ENCODE assay signal across 20 mouse cellular contexts in genomic region chr3:84293666-84294595, GRCm38 (mm10). TPM values are rescaled to one million over a fixed set of nuclear protein-coding genes. Genes with fewer than 3 reads are reported as not detected.
DNase-seq lines count a peak whose midpoint lies in the region; ATAC-seq and TF ChIP-seq lines count a peak whose summit lies in the region.
"Had no signal": no experiment of that assay in that cellular context is flagged by ENCODE, and none has a peak within 500 bp of the region (broad histone marks: within the 10 kb centered on the region; RNA-seq: fewer than 3 reads in every experiment).

No protein-coding gene starts in this region.

- no peak overlapping the region for H3K4me3 ChIP-seq in forebrain, embryonic 15.5 days
- H3K4me3 ChIP-seq in forebrain, embryonic 11.5 days (ENCODE audit: low read depth, low read length): no peak overlapping the region
- H3K4me3 ChIP-seq in midbrain, embryonic 10.5 days: no peak overlapping the region
- H3K4me3 ChIP-seq in midbrain, postnatal 0 days (ENCODE audit: low read depth, low read length): no peak overlapping the region
- H3K4me3 ChIP-seq: embryonic facial prominence, embryonic 15.5 days; heart, embryonic 15.5 days; hindbrain, embryonic 15.5 days; limb, embryonic 15.5 days; neural tube, embryonic 15.5 days had no signal

- no peak for DNase-seq in forebrain, embryonic 11.5 days (ENCODE audit: low spot score)
- no peak for DNase-seq in midbrain, embryonic 10.5 days (ENCODE audit: low spot score)
- DNase-seq in midbrain, postnatal 0 days (ENCODE audit: low spot score): no peak
- DNase-seq in kidney, adult 18-20 months: peak; percentile 47
- DNase-seq in kidney, postnatal 36 days: peak; percentile 52 to 78
- DNase-seq in heart, adult 9 months (ENCODE audit: low spot score in 2 of 2): no peak
- no peak for DNase-seq in adrenal gland, adult 2 months
- DNase-seq: B cell, adult 2 months; lung, postnatal 14 days; retina, postnatal 1 day; spleen, adult 18-20 months; thymus, postnatal 4 days had no signal

- peaks cover 55% of the 10 kb centered on the region for H3K4me1 ChIP-seq in forebrain, embryonic 15.5 days
- H3K4me1 ChIP-seq in forebrain, embryonic 11.5 days (replicated peaks; ENCODE audit: control insufficient read depth, insufficient read depth, low read length): 0 out of 2 replicates have a peak, but pooled peaks cover 2% of the 10 kb centered on the region
- peaks cover 27% of the 10 kb centered on the region for H3K4me1 ChIP-seq in midbrain, embryonic 10.5 days
- H3K4me1 ChIP-seq in midbrain, postnatal 0 days (ENCODE audit: insufficient read depth, low read length): no peaks in the 10 kb centered on the region
- H3K4me1 ChIP-seq: embryonic facial prominence, embryonic 15.5 days; heart, embryonic 15.5 days; hindbrain, embryonic 15.5 days; limb, embryonic 15.5 days had no signal

- 0 out of 2 replicates have a peak overlapping the region, but pooled peaks have one; percentile 15 for H3K27ac ChIP-seq in forebrain, embryonic 15.5 days (replicated peaks)
- no peak overlapping the region for H3K27ac ChIP-seq in forebrain, embryonic 11.5 days (ENCODE audit: low read depth, low read length)
- H3K27ac ChIP-seq in midbrain, embryonic 10.5 days (replicated peaks): peak overlapping the region; percentile 52
- H3K27ac ChIP-seq in midbrain, postnatal 0 days (ENCODE audit: low read depth, low read length): no peak overlapping the region
- H3K27ac ChIP-seq: embryonic facial prominence, embryonic 15.5 days; heart, embryonic 15.5 days; hindbrain, embryonic 15.5 days; limb, embryonic 15.5 days; neural tube, embryonic 15.5 days had no signal

- H3K9me3 ChIP-seq in forebrain, embryonic 15.5 days: no peaks in the 10 kb centered on the region
- H3K9me3 ChIP-seq in forebrain, embryonic 11.5 days (ENCODE audit: control insufficient read depth, low read length): no peaks in the 10 kb centered on the region
- no peaks in the 10 kb centered on the region for H3K9me3 ChIP-seq in midbrain, embryonic 10.5 days (replicated peaks)
- no peaks in the 10 kb centered on the region for H3K9me3 ChIP-seq in midbrain, postnatal 0 days (ENCODE audit: low read length)
- H3K9me3 ChIP-seq: embryonic facial prominence, embryonic 15.5 days; heart, embryonic 15.5 days; hindbrain, embryonic 15.5 days; limb, embryonic 15.5 days; neural tube, embryonic 15.5 days had no signal

- peak overlapping the region; percentile 10; the same call in 1 of the 2 replicates for H3K9ac ChIP-seq in forebrain, embryonic 15.5 days (replicated peaks)
- no peak overlapping the region for H3K9ac ChIP-seq in forebrain, embryonic 11.5 days (ENCODE audit: low read length)
- no peak overlapping the region for H3K9ac ChIP-seq in midbrain, postnatal 0 days (replicated peaks; ENCODE audit: low read length, poor library complexity, severe bottlenecking)
- H3K9ac ChIP-seq: embryonic facial prominence, embryonic 15.5 days; heart, embryonic 15.5 days; hindbrain, embryonic 15.5 days; limb, embryonic 15.5 days; neural tube, embryonic 15.5 days had no signal

- no peaks in the 10 kb centered on the region for H3K27me3 ChIP-seq in forebrain, embryonic 15.5 days
- H3K27me3 ChIP-seq in forebrain, embryonic 11.5 days (ENCODE audit: control insufficient read depth, insufficient read depth, low read length): no peaks in the 10 kb centered on the region
- no peaks in the 10 kb centered on the region for H3K27me3 ChIP-seq in midbrain, embryonic 10.5 days (ENCODE audit: low read depth, poor library complexity, severe bottlenecking)
- no peaks in the 10 kb centered on the region for H3K27me3 ChIP-seq in midbrain, postnatal 0 days (ENCODE audit: insufficient read depth, low read length)
- H3K27me3 ChIP-seq: embryonic facial prominence, embryonic 15.5 days; heart, embryonic 15.5 days; hindbrain, embryonic 15.5 days; limb, embryonic 15.5 days; neural tube, embryonic 15.5 days had no signal

- no peak for ATAC-seq in forebrain, embryonic 15.5 days (replicated peaks)
- ATAC-seq in forebrain, embryonic 11.5 days (replicated peaks; ENCODE audit: low FRiP score): no peak
- no peak for ATAC-seq in midbrain, postnatal 0 days (ENCODE audit: low FRiP score)
- ATAC-seq: midbrain, embryonic 16.5 days had no signal

- no peak overlapping the region for H3K4me2 ChIP-seq in forebrain, embryonic 15.5 days (replicated peaks)
- no peak overlapping the region for H3K4me2 ChIP-seq in forebrain, embryonic 11.5 days (ENCODE audit: low read depth, low read length, severe bottlenecking)
- H3K4me2 ChIP-seq in midbrain, postnatal 0 days (ENCODE audit: low read depth, low read length, poor library complexity, severe bottlenecking): no peak overlapping the region
- H3K4me2 ChIP-seq: embryonic facial prominence, embryonic 15.5 days; heart, embryonic 15.5 days; hindbrain, embryonic 15.5 days; limb, embryonic 15.5 days; neural tube, embryonic 15.5 days had no signal

- TF ChIP-seq CTCF in midbrain, postnatal 0 days (IDR thresholded peaks at IDR 0.05): no peak

- WGBS in forebrain, embryonic 15.5 days: 35% methylated on average over 13 of the region's 13 CpGs
- 80% methylated on average over 13 of the region's 13 CpGs for WGBS in forebrain, embryonic 11.5 days
- WGBS in midbrain, embryonic 10.5 days: 88% methylated on average over 13 of the region's 13 CpGs
- 52% methylated on average over 13 of the region's 13 CpGs for WGBS in midbrain, postnatal 0 days

- 0 out of 2 replicates have a peak, but pooled peaks cover 5% of the 10 kb centered on the region for H3K36me3 ChIP-seq in forebrain, embryonic 15.5 days
- no peaks in the 10 kb centered on the region for H3K36me3 ChIP-seq in forebrain, embryonic 11.5 days (ENCODE audit: control insufficient read depth, insufficient read depth, low read length)
- peaks cover 14% of the 10 kb centered on the region for H3K36me3 ChIP-seq in midbrain, embryonic 10.5 days
- no peaks in the 10 kb centered on the region for H3K36me3 ChIP-seq in midbrain, postnatal 0 days (ENCODE audit: insufficient read depth, low read length)
- H3K36me3 ChIP-seq: embryonic facial prominence, embryonic 15.5 days; G1E; heart, embryonic 15.5 days; hindbrain, embryonic 15.5 days; limb, embryonic 15.5 days; neural tube, embryonic 15.5 days had no signal

RNA-seq across cellular contexts. Expression of gene Trim2, which starts 12.7 kb away (rescaled TPM):
- polyA plus RNA-seq in forebrain, embryonic 15.5 days (2015; fragmentation: Nextera tagmentation; extraction: Ambion mirVana): 188 and 194 TPM in 2 replicates
- 63.0 and 70.3 TPM in 2 replicates for polyA plus RNA-seq in forebrain, embryonic 11.5 days (2014; fragmentation: Nextera tagmentation; extraction: Ambion mirVana)
- polyA plus RNA-seq in midbrain, embryonic 10.5 days (2016; fragmentation: Nextera tagmentation; extraction: Ambion mirVana): 81.7 and 116 TPM in 2 replicates
- total RNA-seq in midbrain, postnatal 0 days (2014; rRNA removed): 269 and 291 TPM in 2 replicates
- 132 and 149 TPM in 2 replicates for polyA plus RNA-seq in midbrain, postnatal 0 days (2015; fragmentation: Nextera tagmentation; extraction: Ambion mirVana)
- total RNA-seq in adrenal gland, adult 2 months (2021): 100 to 1,000 TPM in 1 of 2 experiments, 10 to 100 TPM in 1; 34.1 to 125 TPM
- 58.3 and 115 TPM in 2 replicates for polyA plus RNA-seq in adrenal gland, adult 2 months (2012; rRNA removed)
- polyA plus RNA-seq: G1E had no signal

Comparison
In these comparisons a context has a peak if more than half of its experiments do, and no peak if none do; other contexts are left out.
1. H3K27ac ChIP-seq: peak in forebrain, embryonic 15.5 days (single experiment) and midbrain, embryonic 10.5 days (single experiment); none in forebrain, embryonic 11.5 days (single experiment) and midbrain, postnatal 0 days (single experiment).
2. DNase-seq: peak in kidney, adult 18-20 months (single experiment) and kidney, postnatal 36 days (2 of 2); none in forebrain, embryonic 11.5 days (single experiment), midbrain, embryonic 10.5 days (single experiment), midbrain, postnatal 0 days (single experiment), heart, adult 9 months (0 of 2) and adrenal gland, adult 2 months (single experiment).